Mouse (Mus musculus): ENCODE data around the gene Scarb1.

- TF ChIP-seq CTCF (IDR thresholded peaks at IDR 0.05; ENCODE audit: control insufficient read depth, insufficient read depth, insufficient replicate concordance, low read depth, low read length) (peak; percentile 64; the same call in 1 of the 2 replicates), POLR2A (IDR thresholded peaks at IDR 0.05; ENCODE audit: control insufficient read depth, low read depth, low read length) (no peak)
These were observed 62.6 kb downstream of the Scarb1 start for GRCm38 (mm10) chr5:125278314-125278713.
